Mouse (Mus musculus): ENCODE data around the gene B3gat1.
A peak's percentile ranks its signal among the peaks of the same experiment; 100 is the strongest.

Gene B3gat1

DNA sequence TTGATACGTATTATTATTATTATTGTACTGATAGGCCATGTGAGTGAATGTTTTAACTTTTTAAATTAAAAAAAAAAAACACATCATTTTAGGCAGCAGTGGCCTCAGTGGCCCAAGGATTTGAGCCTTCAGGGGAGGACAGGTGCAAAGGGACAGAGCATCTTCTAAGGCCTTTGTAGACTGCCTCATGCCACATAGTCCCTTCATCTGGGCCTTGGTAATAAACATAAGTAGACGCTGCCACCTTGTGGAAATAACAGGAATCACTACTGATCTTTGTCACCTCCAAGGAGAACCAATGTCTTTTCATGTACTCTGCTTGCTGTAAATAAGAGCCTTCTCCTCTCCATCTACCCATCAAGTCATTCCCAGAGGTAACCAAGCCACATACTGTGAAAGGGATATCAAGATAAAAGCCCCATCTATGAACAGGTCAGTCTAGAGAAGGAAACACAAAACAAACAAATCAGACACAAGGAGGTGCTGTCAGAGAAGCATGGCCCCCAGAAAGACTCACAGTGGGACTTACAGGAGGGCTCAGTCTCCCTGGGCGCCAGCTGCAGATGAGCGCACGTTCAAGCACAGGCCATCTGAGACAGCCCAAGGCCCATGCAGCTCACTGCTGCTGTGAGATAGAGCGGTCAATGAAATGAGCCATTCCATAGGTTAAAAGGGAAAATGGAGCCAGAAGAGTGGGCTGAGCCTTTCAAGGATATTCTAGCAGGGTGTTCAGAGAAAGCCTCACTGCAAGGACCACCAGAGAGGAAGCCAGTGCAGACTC is 42.8 kb downstream of the B3gat1 start:
- DNase-seq (ENCODE audit: low read depth, low spot score): peak; percentile 12

DNA sequence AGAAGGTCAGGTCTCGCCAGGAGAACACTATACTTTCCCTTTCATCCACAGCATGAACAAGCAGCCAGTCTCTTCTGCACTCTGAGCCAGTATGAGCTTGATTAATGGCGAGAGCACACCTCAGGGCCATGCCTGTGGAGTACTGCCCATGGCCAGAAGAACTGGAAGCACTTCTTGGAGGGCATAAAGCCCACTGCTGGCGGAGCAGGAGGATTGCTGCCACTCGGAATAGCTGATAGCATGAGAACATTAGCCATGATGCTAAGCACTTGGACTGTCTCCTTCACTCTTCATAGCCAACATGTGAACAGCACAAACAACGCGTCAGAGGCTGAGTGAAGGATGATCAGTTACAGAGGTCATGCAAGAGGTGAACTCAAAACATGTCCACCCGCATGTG is 44.9 kb downstream of the B3gat1 start:
- DNase-seq (ENCODE audit: low read depth, low spot score): no peak

DNA sequence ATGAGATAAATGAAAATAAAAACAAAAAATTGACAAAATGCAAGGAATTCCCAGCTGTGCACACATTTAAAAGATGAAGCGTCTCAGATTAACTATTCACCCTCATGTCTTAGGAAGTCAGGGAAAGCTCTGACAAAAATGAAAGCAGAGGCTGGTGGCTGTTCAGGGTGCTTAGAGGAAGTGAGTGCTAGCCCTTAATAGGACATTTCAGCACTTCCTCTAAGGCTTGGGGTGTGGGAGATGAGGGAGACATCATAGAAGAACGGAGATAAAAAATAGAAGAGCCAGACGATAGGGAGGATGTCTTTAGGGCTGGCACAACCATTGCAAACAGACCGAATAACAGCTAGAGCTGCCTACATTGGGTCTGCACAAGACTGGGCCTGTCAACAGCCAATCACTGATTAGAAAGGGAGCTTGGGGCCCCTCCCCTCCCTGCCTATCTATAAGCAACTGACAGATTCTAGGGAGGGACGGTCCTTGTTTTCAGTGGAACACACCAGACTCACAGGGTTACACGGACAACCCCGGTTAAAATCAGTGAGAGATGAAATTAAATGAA is 50.0 kb downstream of the B3gat1 start:
- DNase-seq (ENCODE audit: low read depth, low spot score): no peak

DNA sequence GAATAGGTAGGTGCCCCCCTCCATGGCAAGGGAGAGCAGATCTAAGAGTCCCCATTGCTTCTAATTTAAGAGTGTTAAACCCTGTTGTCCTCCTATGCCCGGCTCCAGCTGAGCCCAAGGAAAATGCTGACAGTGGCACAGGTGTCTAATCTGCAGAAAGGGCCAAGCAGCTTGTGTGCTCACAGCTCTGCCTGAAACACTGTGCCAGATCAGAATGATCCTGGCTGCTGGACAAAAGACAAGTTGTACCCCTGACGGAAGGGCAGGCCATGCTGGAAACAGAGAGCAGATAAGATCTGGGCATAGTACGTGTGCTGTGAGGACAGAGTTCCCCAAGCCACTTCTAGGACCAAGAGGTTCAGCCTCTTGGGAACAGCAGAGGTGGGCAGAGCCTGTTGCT is 59.3 kb downstream of the B3gat1 start:
- DNase-seq (ENCODE audit: low read depth, low spot score): no peak

DNA sequence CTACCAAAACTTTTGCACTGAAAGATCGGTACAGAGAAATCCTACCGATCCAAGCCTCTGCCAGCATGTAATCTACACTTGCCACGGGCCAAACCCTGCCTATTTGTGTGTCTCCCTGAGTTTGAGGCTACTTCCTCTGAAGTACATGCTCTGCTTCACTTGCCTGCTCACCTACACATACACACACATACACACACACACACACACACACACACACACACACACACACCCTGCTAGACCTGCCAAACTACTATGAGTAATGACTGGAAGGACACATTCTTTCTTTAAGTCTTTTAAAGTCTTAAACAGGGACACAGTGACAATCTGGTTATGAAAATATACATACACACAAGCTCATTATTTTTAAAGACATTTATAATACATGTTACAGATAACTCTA is 64.7 kb downstream of the B3gat1 start:
- no peak for DNase-seq (ENCODE audit: low read depth, low spot score)

DNA sequence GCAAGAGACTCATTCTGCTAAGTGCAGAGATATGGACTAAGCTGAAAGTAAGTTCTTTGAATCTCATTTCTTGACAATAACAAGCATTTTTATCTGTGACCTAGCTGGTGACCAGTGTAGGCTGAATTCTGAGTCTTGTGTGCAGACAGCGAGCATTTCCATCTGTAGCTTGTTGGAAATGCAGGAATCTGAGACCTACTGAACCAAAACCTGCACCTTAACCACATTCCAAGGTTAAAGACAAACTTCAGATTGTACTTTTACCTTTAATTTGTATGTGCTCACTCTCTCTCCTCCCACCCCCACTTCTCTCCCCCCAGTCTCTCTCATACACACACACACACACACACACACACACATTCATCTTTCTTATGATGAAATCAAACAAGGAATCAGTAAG is 65.2 kb downstream of the B3gat1 start:
- DNase-seq (ENCODE audit: low read depth, low spot score): no peak

DNA sequence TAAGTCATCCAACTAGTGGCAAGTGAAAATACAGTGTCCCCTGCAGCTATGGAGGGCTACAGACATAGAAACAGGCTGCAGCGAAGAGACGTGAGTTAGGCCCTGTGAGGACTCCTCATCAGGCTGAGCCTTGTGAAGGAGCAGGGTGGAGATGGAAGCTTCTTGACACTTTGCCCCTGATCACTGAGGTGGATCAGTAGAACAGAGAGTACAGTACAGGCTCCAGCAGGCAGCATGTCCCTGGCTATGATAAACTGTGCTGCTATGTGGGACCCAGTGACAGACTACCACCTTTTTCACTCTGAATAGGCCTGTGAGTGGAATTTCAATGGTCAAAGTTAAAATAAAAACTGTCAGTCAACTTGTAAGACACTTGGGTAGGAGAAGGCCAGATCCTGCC is 66.8 kb downstream of the B3gat1 start:
- DNase-seq (ENCODE audit: low read depth, low spot score): no peak

DNA sequence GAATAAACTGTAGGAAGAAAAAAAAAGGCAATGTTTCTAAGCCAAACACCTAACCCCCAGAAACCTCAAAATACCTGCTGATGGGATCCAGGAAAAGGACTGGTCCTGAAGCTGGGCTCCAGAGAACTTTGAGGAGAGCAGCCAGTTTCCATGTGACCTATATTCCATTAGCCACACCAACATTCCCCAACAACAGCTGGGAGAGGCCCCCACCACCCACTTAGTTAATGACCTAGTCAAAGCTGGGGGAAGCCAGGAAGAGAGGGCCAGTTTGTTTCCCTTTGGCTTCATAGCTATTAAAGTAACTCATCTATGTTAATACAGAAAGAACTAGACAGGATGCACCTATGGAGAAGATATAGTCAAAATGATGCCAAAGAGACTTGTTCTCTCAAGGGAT is 70.8 kb downstream of the B3gat1 start:
- no peak for DNase-seq (ENCODE audit: low read depth, low spot score)

DNA sequence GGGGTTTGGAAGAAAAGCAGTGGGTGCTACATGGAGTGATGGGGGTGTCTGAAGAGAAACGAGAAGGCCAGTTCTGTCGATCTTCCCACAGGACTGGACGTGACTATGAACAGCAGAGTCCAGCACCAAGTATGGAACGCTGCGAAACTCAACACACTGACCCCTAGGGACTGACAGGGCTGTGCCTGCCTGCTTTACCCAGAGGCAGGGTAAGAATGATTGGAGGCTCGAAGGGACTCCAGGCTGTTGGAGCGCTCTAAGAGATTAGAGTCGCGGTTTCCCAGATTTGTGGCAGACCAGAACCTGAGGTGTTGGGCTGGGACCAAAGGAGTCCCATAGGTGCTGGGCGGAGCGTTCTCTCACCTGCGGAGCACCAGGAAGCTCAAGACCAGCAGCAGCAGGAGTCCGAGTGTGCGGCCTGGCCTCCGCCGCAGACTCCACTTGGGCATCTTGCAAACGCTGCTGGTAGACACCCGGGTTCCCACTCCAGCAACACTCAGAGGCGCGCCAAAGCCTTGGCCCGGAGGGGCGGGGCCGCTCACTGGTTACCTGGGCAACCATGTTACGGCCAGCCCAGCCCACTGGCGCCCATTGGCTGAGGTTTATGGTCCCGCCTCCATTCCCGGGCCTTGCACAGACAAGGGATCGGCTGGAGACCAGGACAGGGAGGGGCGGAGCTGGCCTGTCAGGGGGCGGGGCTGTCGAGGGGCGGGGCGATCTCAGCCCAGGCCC is 72.6 kb downstream of the B3gat1 start, which contains the start of gene Glb1l2:
TSS of gene Glb1l2 (minus strand) at position 534 of the 732 bp plus-strand sequence.
- DNase-seq (ENCODE audit: low read depth, low spot score): peak; percentile 5

DNA sequence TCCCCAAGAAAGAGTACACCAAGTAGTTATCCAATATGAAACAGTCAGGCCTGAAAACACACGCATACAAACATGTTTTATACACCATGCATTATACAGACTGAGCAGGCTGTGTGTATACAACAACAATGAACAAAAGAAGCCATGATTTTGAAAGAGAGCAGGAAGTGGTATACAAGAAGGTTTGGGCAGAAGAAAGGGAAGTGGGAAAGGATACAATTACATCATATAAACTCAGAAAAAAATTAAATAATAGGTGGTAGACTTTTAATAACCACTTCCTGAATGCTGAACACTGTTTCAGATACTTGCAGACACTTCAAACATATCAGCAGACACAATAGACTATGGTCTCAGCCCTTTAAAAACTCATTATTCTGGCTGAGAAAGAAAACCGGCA is 75.2 kb downstream of the B3gat1 start:
- DNase-seq (ENCODE audit: low read depth, low spot score): no peak

All from CD4-positive, CD25-positive, alpha-beta regulatory T cell, adult 2 months (primary cell).